Mouse (Mus musculus): ENCODE data around the gene Camkv.

- TF ChIP-seq CHD2 (IDR thresholded peaks at IDR 0.05; ENCODE audit: low read depth, low read length) = no peak
- no peak for TF ChIP-seq ZC3H11A (IDR thresholded peaks at IDR 0.05; ENCODE audit: borderline replicate concordance, low read depth, low read length)
- no peak for TF ChIP-seq ZNF384 (IDR thresholded peaks at IDR 0.05; ENCODE audit: low read depth, low read length)
- no peak for TF ChIP-seq MAFK (IDR thresholded peaks at IDR 0.05; ENCODE audit: insufficient read depth, low read depth, low read length)
Measured at GRCm38 (mm10) chr9:107917895-107918608, 17.4 kb upstream of the Camkv start.
